Mouse (Mus musculus) myocyte (in vitro differentiated cells): Measurements from ENCODE around the gene Shank2. TPM values are rescaled to one million over a fixed set of nuclear protein-coding genes. Genes with fewer than 3 reads are reported as not detected.

Experiments used
- H3K27me3 ChIP-seq: one replicate; pipeline ENCODE4 v1.6.1; 2011; ENCODE audit not compliant: control insufficient read depth, insufficient read depth, insufficient read length
- H3K36me3 ChIP-seq: one replicate; pipeline ENCODE4 v1.6.1; 2011; ENCODE audit not compliant: control insufficient read depth, insufficient read depth
- H3K4me2 ChIP-seq: one replicate; pipeline ENCODE4 v1.6.1; 2011; ENCODE audit warnings: low read depth, control low read depth
- H3K4me3 ChIP-seq: one replicate; pipeline ENCODE4 v1.5.1; 2011; ENCODE audit warnings: mild to moderate bottlenecking, control low read depth, moderate library complexity
- H3K79me2 ChIP-seq: one replicate; pipeline ENCODE4 v1.6.1; 2011; ENCODE audit not compliant: control insufficient read depth, insufficient read depth
- H3ac ChIP-seq: one replicate; pipeline ENCODE4 v1.6.1; 2011; ENCODE audit not compliant: control insufficient read depth, insufficient read length
- CEBPB ChIP-seq: IDR thresholded peaks from 2 replicates; pipeline ENCODE4 v1.6.1; 2011; ENCODE audit warnings: mild to moderate bottlenecking, moderate library complexity; ENCODE audit not compliant: poor library complexity, insufficient read depth, severe bottlenecking
- E2F4 ChIP-seq: IDR thresholded peaks from one replicate; pipeline ENCODE4 v1.6.1; 2011; ENCODE audit warnings: mild to moderate bottlenecking, control low read depth, moderate library complexity; ENCODE audit not compliant: insufficient read depth
- MAX ChIP-seq: IDR thresholded peaks from one replicate; pipeline ENCODE4 v1.6.1; 2011; ENCODE audit warnings: low read depth, mild to moderate bottlenecking, control low read depth
- MYOD1 ChIP-seq, 3 experiments: IDR thresholded peaks; one replicate each; pipeline ENCODE4 v1.6.1; 2011; ENCODE audit warnings: control low read depth in 2 of 3, low read depth in 2 of 3, mild to moderate bottlenecking in 2 of 3, moderate library complexity in 1 of 3; ENCODE audit not compliant: insufficient read length in 2 of 3, control insufficient read depth in 1 of 3
- MYOG ChIP-seq, 3 experiments: IDR thresholded peaks; one replicate each; pipeline ENCODE4 v1.6.1; 2011; ENCODE audit warnings: control low read depth in 2 of 3, low read depth in 2 of 3, mild to moderate bottlenecking in 2 of 3; ENCODE audit not compliant: insufficient read length in 2 of 3, control insufficient read depth in 1 of 3, insufficient read depth in 1 of 3
- POLR2A ChIP-seq: IDR thresholded peaks from one replicate; pipeline ENCODE4 v1.6.1; 2011; ENCODE audit warnings: low read depth, mild to moderate bottlenecking, control low read depth, moderate library complexity; ENCODE audit not compliant: insufficient read length
- POLR2AphosphoS2 ChIP-seq: IDR thresholded peaks from one replicate; pipeline ENCODE4 v1.6.1; 2011; ENCODE audit warnings: low read depth, control low read depth; ENCODE audit not compliant: insufficient read length
- REST ChIP-seq: IDR thresholded peaks from one replicate; pipeline ENCODE4 v1.6.1; 2011; ENCODE audit warnings: mild to moderate bottlenecking, control low read depth, moderate library complexity; ENCODE audit not compliant: insufficient read depth, insufficient read length
- SRF ChIP-seq: IDR thresholded peaks from one replicate; pipeline ENCODE4 v1.6.1; 2011; ENCODE audit warnings: low read depth; ENCODE audit not compliant: control insufficient read depth, insufficient read length
- TCF12 ChIP-seq: IDR thresholded peaks from one replicate; pipeline ENCODE4 v1.6.1; 2011; ENCODE audit warnings: mild to moderate bottlenecking, control low read depth; ENCODE audit not compliant: poor library complexity, insufficient read depth, severe bottlenecking
- TCF3 ChIP-seq: IDR thresholded peaks from one replicate; pipeline ENCODE4 v1.6.1; 2011; ENCODE audit warnings: low read depth, control low read depth; ENCODE audit not compliant: insufficient read length
- USF1 ChIP-seq: IDR thresholded peaks from one replicate; pipeline ENCODE4 v1.6.1; 2011; ENCODE audit warnings: low read depth, mild to moderate bottlenecking, control low read depth, moderate library complexity
- polyA plus RNA-seq: library from polyadenylated mRNA; unstranded; fragments of >200 nt; fragmentation: generic; extraction: Trizol; gene quantifications from one replicate; pipeline ENCODE4 v1.2.1, GENCODE M21; 2012; ENCODE audit warnings: missing spikeins

The Shank2 gene
- polyA plus RNA-seq, 1 experiment: 0.07 TPM

DNA sequence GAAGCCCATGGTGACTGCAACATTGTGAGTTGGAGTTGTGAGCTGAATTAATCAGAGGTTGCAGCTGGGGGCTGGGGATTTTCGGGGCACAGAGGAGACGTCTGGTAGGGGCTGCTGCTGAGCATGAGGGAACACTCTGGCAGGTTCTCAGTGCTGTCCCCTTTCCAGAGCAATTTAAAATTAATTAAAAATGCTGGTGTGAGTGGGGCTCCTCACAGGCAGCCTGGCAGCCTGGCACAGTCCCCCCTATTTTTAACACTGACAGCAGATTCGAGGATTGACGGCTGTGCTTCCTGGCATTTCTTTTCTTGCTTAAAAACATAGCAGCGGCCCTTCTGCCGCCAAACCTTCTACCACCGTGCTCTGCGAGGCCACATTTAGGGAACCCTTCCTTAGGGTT is 157.8 kb downstream of the Shank2 start:
- no peaks in the 10 kb centered on the region for H3K36me3 ChIP-seq
- no peak overlapping the region for H3K4me3 ChIP-seq
- no peaks in the 10 kb centered on the region for H3K79me2 ChIP-seq
- H3ac ChIP-seq: no peak overlapping the region
- H3K27me3 ChIP-seq: no peaks in the 10 kb centered on the region
- H3K4me2 ChIP-seq: no peak overlapping the region
- TF ChIP-seq MAX: no peak
- no peak for TF ChIP-seq MYOG (IDR thresholded peaks at IDR 0.05; ENCODE audit: control insufficient read depth in 1 of 3, insufficient read depth in 1 of 3, insufficient read length in 2 of 3, low read depth in 2 of 3)

- H3K79me2 ChIP-seq: no peaks in the 10 kb centered on the region
- no peak overlapping the region for H3K4me2 ChIP-seq
- no peak for TF ChIP-seq E2F4
- no peak for TF ChIP-seq TCF3
- TF ChIP-seq POLR2AphosphoS2: no peak
- no peak for TF ChIP-seq USF1
- TF ChIP-seq CEBPB: no peak
- TF ChIP-seq POLR2A: no peak
- no peak for TF ChIP-seq MAX
- no peak for TF ChIP-seq REST
- TF ChIP-seq SRF: no peak
- TF ChIP-seq MYOG (IDR thresholded peaks at IDR 0.05; ENCODE audit: control insufficient read depth in 1 of 3, insufficient read depth in 1 of 3, insufficient read length in 2 of 3, low read depth in 2 of 3): no peak
- no peak for TF ChIP-seq MYOD1 (IDR thresholded peaks at IDR 0.05; ENCODE audit: control insufficient read depth in 1 of 3, insufficient read length in 2 of 3, low read depth in 2 of 3)
- TF ChIP-seq TCF12: no peak
- H3K27me3 ChIP-seq: no peaks in the 10 kb centered on the region
- no peak overlapping the region for H3ac ChIP-seq
- no peak overlapping the region for H3K4me3 ChIP-seq
- H3K36me3 ChIP-seq: no peaks in the 10 kb centered on the region
These were observed 158.3 kb downstream of the Shank2 start for GRCm38 (mm10) chr7:144160066-144160465.

DNA sequence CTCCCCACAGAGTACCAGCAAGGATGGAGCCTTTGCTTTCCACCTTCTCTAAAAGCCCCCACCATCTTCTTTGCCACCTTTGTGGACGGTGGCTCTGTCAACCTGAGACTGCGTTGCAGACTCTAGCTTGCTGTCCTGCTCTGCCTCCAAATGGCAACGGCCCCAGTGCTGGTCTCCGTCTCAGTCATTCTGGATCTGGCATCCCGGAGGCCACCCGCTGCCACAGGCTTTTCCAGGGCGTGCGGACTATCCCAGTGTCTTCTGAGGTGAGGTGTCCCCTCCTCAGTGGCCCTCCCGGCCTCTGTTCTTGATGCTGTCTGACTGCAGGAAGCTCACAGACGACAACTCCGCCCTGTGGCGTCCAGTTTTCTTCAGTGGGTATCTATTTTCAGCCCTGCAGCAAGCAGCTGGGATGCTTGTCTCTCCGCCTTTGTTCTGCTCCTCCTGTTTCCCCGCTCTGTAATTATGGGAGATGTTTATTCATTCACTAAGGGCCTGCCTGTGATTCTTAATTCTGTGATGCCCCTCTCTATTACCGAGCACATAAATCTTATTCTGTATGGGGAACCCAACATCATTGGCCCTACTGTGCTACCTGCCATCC is 159.0 kb downstream of the Shank2 start:
- no peaks in the 10 kb centered on the region for H3K27me3 ChIP-seq
- no peaks in the 10 kb centered on the region for H3K36me3 ChIP-seq
- no peak overlapping the region for H3K4me2 ChIP-seq
- no peak overlapping the region for H3ac ChIP-seq
- TF ChIP-seq MYOD1 (IDR thresholded peaks at IDR 0.05; ENCODE audit: control insufficient read depth in 1 of 3, insufficient read length in 2 of 3, low read depth in 2 of 3) (no peak), CEBPB (no peak), SRF (no peak), TCF3 (no peak), MYOG (IDR thresholded peaks at IDR 0.05; ENCODE audit: control insufficient read depth in 1 of 3, insufficient read depth in 1 of 3, insufficient read length in 2 of 3, low read depth in 2 of 3) (no peak), E2F4 (no peak), MAX (no peak), POLR2A (no peak), REST (no peak), TCF12 (no peak), USF1 (no peak), POLR2AphosphoS2 (no peak)
- H3K4me3 ChIP-seq: no peak overlapping the region
- no peaks in the 10 kb centered on the region for H3K79me2 ChIP-seq

DNA sequence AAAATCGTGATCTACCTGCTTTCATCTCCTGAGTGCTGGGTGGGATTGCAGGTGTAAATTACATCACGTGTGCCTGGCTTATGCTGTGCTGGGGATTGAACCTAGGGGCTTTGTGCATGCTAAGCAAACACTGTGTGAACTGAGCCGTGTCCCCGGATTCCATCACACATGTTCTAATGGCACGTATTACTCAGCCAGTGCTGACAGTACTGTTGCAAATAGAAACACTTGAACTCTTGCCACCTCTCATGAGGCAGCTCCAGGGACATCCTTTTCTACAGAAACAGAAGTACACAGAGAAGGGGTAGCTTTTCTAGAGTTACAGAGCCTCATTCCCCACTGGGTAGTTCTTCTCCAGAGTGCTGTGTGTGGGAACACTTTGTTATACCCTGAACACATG is 168.5 kb downstream of the Shank2 start:
- TF ChIP-seq USF1 (no peak), REST (no peak), MYOG (IDR thresholded peaks at IDR 0.05; ENCODE audit: control insufficient read depth in 1 of 3, insufficient read depth in 1 of 3, insufficient read length in 2 of 3, low read depth in 2 of 3) (no peak)
- Histone ChIP-seq H3K79me2 (no peaks in the 10 kb centered on the region), H3K4me3 (no peak overlapping the region), H3K4me2 (no peak overlapping the region), H3K36me3 (no peaks in the 10 kb centered on the region), H3ac (no peak overlapping the region), H3K27me3 (peaks cover 57% of the 10 kb centered on the region)

DNA sequence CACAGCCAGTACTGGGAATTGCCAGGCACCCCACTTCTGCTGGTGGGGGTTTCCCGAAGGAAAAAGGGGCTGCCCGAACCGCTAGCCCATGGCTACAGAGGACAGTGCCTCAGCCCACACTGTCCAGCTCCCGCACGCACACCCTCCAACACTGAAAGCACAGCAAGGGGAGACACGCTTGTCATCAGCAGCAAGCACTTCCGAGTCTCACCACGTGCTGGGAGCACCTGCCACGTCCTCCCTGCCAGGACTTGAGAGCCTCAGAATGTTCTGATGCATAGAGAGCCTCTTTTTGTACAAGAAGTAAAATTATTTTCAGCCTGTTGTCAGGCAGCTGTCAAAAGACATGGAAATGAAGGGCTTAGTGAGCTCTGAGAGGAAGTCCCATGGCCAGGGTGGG is 169.0 kb downstream of the Shank2 start:
- Histone ChIP-seq H3K36me3 (no peaks in the 10 kb centered on the region), H3K4me2 (no peak overlapping the region), H3K79me2 (no peaks in the 10 kb centered on the region), H3K27me3 (peaks cover 61% of the 10 kb centered on the region), H3K4me3 (no peak overlapping the region), H3ac (no peak overlapping the region)
- TF ChIP-seq E2F4: no peak
- no peak for TF ChIP-seq SRF
- TF ChIP-seq POLR2AphosphoS2: no peak
- no peak for TF ChIP-seq MYOG (IDR thresholded peaks at IDR 0.05; ENCODE audit: control insufficient read depth in 1 of 3, insufficient read depth in 1 of 3, insufficient read length in 2 of 3, low read depth in 2 of 3)
- no peak for TF ChIP-seq POLR2A
- no peak for TF ChIP-seq REST
- no peak for TF ChIP-seq MYOD1 (IDR thresholded peaks at IDR 0.05; ENCODE audit: control insufficient read depth in 1 of 3, insufficient read length in 2 of 3, low read depth in 2 of 3)
- TF ChIP-seq CEBPB: no peak
- no peak for TF ChIP-seq TCF12
- TF ChIP-seq USF1: no peak
- TF ChIP-seq MAX: no peak
